In the genomic region with DNA sequence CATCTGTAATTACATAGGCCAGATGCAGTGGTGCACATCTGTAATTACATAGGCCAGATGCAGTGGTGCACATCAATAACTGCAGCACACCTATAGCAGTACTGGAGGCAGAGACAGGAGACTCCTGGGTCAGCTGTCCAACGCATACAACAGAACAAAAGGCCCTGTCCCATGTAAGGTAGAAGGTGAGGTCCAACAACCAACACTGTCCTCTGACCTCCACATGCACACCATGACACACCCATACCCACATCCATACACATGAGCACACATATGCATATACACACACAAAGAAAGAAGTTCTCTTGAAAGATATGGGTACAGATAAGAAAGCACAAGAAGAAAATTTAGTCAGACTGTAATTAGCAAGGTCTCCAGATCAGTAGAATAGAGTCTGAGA, we compare ENCODE assay signal across 17 mouse cellular contexts.
"Had no signal": no experiment of that assay in that cellular context is flagged by ENCODE, and none has a peak within 500 bp of the region (broad histone marks: within the 10 kb centered on the region; RNA-seq: fewer than 3 reads in every experiment).

No protein-coding gene starts in this region.

- H3K4me1 ChIP-seq: kidney, embryonic 15.5 days; limb, embryonic 13.5 days; liver, embryonic 13.5 days; neural tube, embryonic 13.5 days had no signal

- H3K27ac ChIP-seq: kidney, embryonic 15.5 days; left cerebral cortex, adult 2 months; limb, embryonic 13.5 days; liver, embryonic 13.5 days; macrophage; neural tube, embryonic 13.5 days had no signal

- H3K9me3 ChIP-seq: kidney, embryonic 15.5 days; limb, embryonic 13.5 days; liver, embryonic 13.5 days; neural tube, embryonic 13.5 days had no signal

- DNase-seq: kidney, adult 18-20 months; kidney, postnatal 10 days; kidney, postnatal 36 days; layer of hippocampus, postnatal 36 days; liver; liver, embryonic 13.5 days; lung, embryonic 14.5 days; midbrain, embryonic 14.5 days; thymus, adult 18-20 months; thymus, postnatal 36 days had no signal

- ATAC-seq: intestine, embryonic 16.5 days; lung, postnatal 0 days had no signal

- H3K36me3 ChIP-seq: kidney, embryonic 15.5 days; limb, embryonic 13.5 days; liver, embryonic 13.5 days; neural tube, embryonic 13.5 days had no signal

- H3K27me3 ChIP-seq: kidney, embryonic 15.5 days; limb, embryonic 13.5 days; liver, embryonic 13.5 days; neural tube, embryonic 13.5 days had no signal

- H3K4me2 ChIP-seq: kidney, embryonic 15.5 days; limb, embryonic 13.5 days; liver, embryonic 13.5 days; lung, embryonic 14.5 days; neural tube, embryonic 13.5 days had no signal

- H3K9ac ChIP-seq: kidney, embryonic 15.5 days; limb, embryonic 13.5 days; liver, embryonic 13.5 days; lung, embryonic 14.5 days; neural tube, embryonic 13.5 days had no signal

- H3K4me3 ChIP-seq: kidney, embryonic 15.5 days; left cerebral cortex, adult 2 months; limb, embryonic 13.5 days; liver, embryonic 13.5 days; neural tube, embryonic 13.5 days had no signal
